10 mouse cellular contexts compared by ENCODE assay signal in the genomic region with DNA sequence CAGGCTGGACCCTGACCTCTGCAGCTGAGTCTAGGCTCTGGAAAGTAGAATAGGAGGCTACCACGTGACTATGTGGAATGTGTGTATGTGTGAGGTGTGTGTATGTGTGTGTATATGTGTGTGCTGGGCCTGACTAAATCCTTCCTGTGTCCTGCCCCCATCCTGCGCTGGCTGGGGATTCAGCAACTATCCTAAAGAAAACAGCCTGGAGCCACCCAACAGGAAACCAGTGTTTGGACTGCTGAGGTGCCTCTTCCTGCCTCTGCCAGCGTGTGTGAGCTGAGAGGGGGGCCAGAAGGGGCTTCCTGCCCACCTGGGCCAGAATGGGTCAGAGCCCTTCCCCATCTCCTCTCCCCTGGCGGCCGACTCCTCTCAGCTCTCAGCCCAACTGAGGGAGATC. TPM values are rescaled to one million over a fixed set of nuclear protein-coding genes. Genes with fewer than 3 reads are reported as not detected.
A peak's percentile ranks its signal among the peaks of the same experiment; 100 is the strongest.
DNase-seq lines count a peak whose midpoint lies in the region; ATAC-seq lines count a peak whose summit lies in the region.
"Had no signal": no experiment of that assay in that cellular context is flagged by ENCODE, and none has a peak within 500 bp of the region (broad histone marks: within the 10 kb centered on the region; RNA-seq: fewer than 3 reads in every experiment).

No protein-coding gene starts in this region.

- peaks cover 11% of the 10 kb centered on the region for H3K4me1 ChIP-seq in midbrain, embryonic 13.5 days (replicated peaks)
- 0 out of 2 replicates have a peak, but pooled peaks cover 5% of the 10 kb centered on the region for H3K4me1 ChIP-seq in midbrain, embryonic 14.5 days (ENCODE audit: control insufficient read depth, insufficient read depth, low read length)
- peaks cover 49% of the 10 kb centered on the region for H3K4me1 ChIP-seq in lung, embryonic 15.5 days

- H3K36me3 ChIP-seq in midbrain, embryonic 13.5 days, result no peaks in the 10 kb centered on the region
- H3K36me3 ChIP-seq in midbrain, embryonic 14.5 days (ENCODE audit: control insufficient read depth, insufficient read depth, low read length), result no peaks in the 10 kb centered on the region
- H3K36me3 ChIP-seq in lung, embryonic 15.5 days, result peaks cover 30% of the 10 kb centered on the region

- H3K27me3 ChIP-seq in midbrain, embryonic 13.5 days, result 0 out of 2 replicates have a peak, but pooled peaks cover 12% of the 10 kb centered on the region
- no peaks in the 10 kb centered on the region for H3K27me3 ChIP-seq in midbrain, embryonic 14.5 days (ENCODE audit: control insufficient read depth, insufficient read depth, low read length)
- H3K27me3 ChIP-seq in lung, embryonic 15.5 days, result no peaks in the 10 kb centered on the region

- H3K9me3 ChIP-seq in midbrain, embryonic 13.5 days, result no peaks in the 10 kb centered on the region
- no peaks in the 10 kb centered on the region for H3K9me3 ChIP-seq in midbrain, embryonic 14.5 days (ENCODE audit: control insufficient read depth, low read length)
- no peaks in the 10 kb centered on the region for H3K9me3 ChIP-seq in lung, embryonic 15.5 days

- ATAC-seq in midbrain, embryonic 13.5 days, result 0 out of 2 replicates have a peak, but pooled peaks have one; percentile 34
- no peak for ATAC-seq in midbrain, embryonic 14.5 days (ENCODE audit: low FRiP score, low TSS enrichment)
- peak; percentile 61 for ATAC-seq in lung, embryonic 15.5 days (ENCODE audit: borderline replicate concordance, extremely low read depth, low FRiP score, low TSS enrichment)
- ATAC-seq in megakaryocyte progenitor cell, adult 5-6 weeks (replicated peaks; ENCODE audit: poor library complexity), result no peak

- WGBS in midbrain, embryonic 13.5 days, result 74% methylated on average over 5 of the region's 5 CpGs
- 68% methylated on average over 5 of the region's 5 CpGs for WGBS in midbrain, embryonic 14.5 days
- WGBS in lung, embryonic 15.5 days, result 40% methylated on average over 5 of the region's 5 CpGs

- DNase-seq in embryo, embryonic 10 days (ENCODE audit: low spot score), result peak; percentile 56
- no peak for DNase-seq in embryo, embryonic 9.5 days (ENCODE audit: extremely low spot score)
- no peak for DNase-seq in midbrain, embryonic 14.5 days
- DNase-seq in left cerebral cortex, adult 9 months (ENCODE audit: low spot score in 2 of 2), result no peak
- DNase-seq in ovary, postnatal 36 days (ENCODE audit: low spot score), result no peak

- H3K27ac ChIP-seq in midbrain, embryonic 13.5 days, result no peak overlapping the region
- no peak overlapping the region for H3K27ac ChIP-seq in midbrain, embryonic 14.5 days (replicated peaks; ENCODE audit: low read depth, low read length)
- peak overlapping the region; percentile 72 for H3K27ac ChIP-seq in lung, embryonic 15.5 days
- H3K27ac ChIP-seq: left cerebral cortex, adult 2 months had no signal

- H3K9ac ChIP-seq in midbrain, embryonic 13.5 days (replicated peaks), result no peak overlapping the region
- H3K9ac ChIP-seq in midbrain, embryonic 14.5 days (replicated peaks; ENCODE audit: low read length), result no peak overlapping the region
- no peak overlapping the region for H3K9ac ChIP-seq in lung, embryonic 15.5 days

- H3K4me3 ChIP-seq in midbrain, embryonic 13.5 days (replicated peaks), result no peak overlapping the region
- no peak overlapping the region for H3K4me3 ChIP-seq in midbrain, embryonic 14.5 days (replicated peaks; ENCODE audit: low read depth, low read length)
- H3K4me3 ChIP-seq in lung, embryonic 15.5 days, result no peak overlapping the region
- H3K4me3 ChIP-seq: left cerebral cortex, adult 2 months; myocyte had no signal

- H3K4me2 ChIP-seq in midbrain, embryonic 13.5 days (replicated peaks), result no peak overlapping the region
- no peak overlapping the region for H3K4me2 ChIP-seq in midbrain, embryonic 14.5 days (ENCODE audit: low read length)
- H3K4me2 ChIP-seq in lung, embryonic 15.5 days, result no peak overlapping the region

RNA-seq across cellular contexts. Expression of a gene that starts 20.9 kb away (rescaled TPM):
- 2.8 and 4.4 TPM in 2 replicates for polyA plus RNA-seq in midbrain, embryonic 13.5 days (2015; fragmentation: Nextera tagmentation; extraction: Ambion mirVana)
- 8.3 and 8.4 TPM in 2 replicates for polyA plus RNA-seq in midbrain, embryonic 14.5 days (2014; fragmentation: Nextera tagmentation; extraction: Ambion mirVana)
- 19.3 and 20.6 TPM in 2 replicates for polyA plus RNA-seq in lung, embryonic 15.5 days (2015; fragmentation: Nextera tagmentation; extraction: Ambion mirVana)
- 2.9 and 4.1 TPM in 2 replicates for total RNA-seq in megakaryocyte progenitor cell, adult 5-6 weeks (2015)
- 1.5 and 3.8 TPM in 2 replicates for total RNA-seq in megakaryocyte progenitor cell, adult 5-6 weeks (2017)

Comparison
In these comparisons a context has a peak if more than half of its experiments do, and no peak if none do; other contexts are left out.
1. ATAC-seq: peak in midbrain, embryonic 13.5 days (single experiment) and lung, embryonic 15.5 days (single experiment); none in midbrain, embryonic 14.5 days (single experiment) and megakaryocyte progenitor cell, adult 5-6 weeks (single experiment).